Mouse (Mus musculus): Measurements from ENCODE around the gene Mfsd4b5. TPM values are rescaled to one million over a fixed set of nuclear protein-coding genes. Genes with fewer than 3 reads are reported as not detected.
"Not testable (repeated sequence)": the region's sequence is repeated elsewhere in the genome, so short reads cannot be mapped to it uniquely, and the experiment has no call there.

The Mfsd4b5 gene
- polyA plus RNA-seq, 1 experiment = not detected

DNA sequence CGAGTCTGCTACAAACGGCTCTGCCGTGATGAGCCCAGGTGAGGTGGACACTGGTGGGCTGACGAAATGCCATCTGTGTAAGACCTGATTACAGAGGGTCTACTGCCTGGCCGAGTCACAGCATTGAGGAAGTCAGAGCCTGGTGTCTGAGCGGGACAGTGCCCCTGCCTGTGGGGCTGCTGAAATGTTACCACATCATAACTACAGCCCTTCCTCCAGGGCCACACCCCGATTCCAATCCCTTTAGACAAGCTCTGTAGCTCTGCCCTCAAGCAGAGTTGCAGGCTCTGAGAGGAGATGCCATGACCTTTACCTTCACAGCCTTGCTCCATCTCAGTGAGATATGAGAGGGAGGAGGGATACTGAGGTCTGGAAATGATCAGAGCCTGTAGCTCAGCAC, 49.9 kb downstream of the Mfsd4b5 start:
- no peaks in the 10 kb centered on the region for H3K9me3 ChIP-seq
- no peaks in the 10 kb centered on the region for H3K36me3 ChIP-seq (replicated peaks; ENCODE audit: low read length)
- TF ChIP-seq GATA1 (IDR thresholded peaks at IDR 0.05; ENCODE audit: borderline replicate concordance, low read length) = no peak
- no peak for TF ChIP-seq FLI1 (IDR thresholded peaks at IDR 0.05; ENCODE audit: low read length)
- H3K4me1 ChIP-seq = peaks cover 7% of the 10 kb centered on the region; the same call in 1 of the 2 replicates
- peaks cover 40% of the 10 kb centered on the region for H3K27me3 ChIP-seq (replicated peaks)
- no peak overlapping the region for H3K4me3 ChIP-seq (replicated peaks)

GRCm38 (mm10) chr10:39926616-39927139, 59.8 kb downstream of the Mfsd4b5 start, which contains the start of gene Mfsd4b2:
TSS of gene Mfsd4b2 (minus strand) at chr10:39926923.
- H3K4me3 ChIP-seq (replicated peaks) = peak within 1 kb of the TSS; percentile 88
- no peak for TF ChIP-seq FLI1 (IDR thresholded peaks at IDR 0.05; ENCODE audit: low read length)
- no peak for TF ChIP-seq GATA1 (IDR thresholded peaks at IDR 0.05; ENCODE audit: borderline replicate concordance, low read length)
- H3K36me3 ChIP-seq (replicated peaks; ENCODE audit: low read length) = no peaks in the 10 kb centered on the region
- H3K9me3 ChIP-seq = no peaks in the 10 kb centered on the region
- H3K27me3 ChIP-seq (replicated peaks) = peaks cover 27% of the 10 kb centered on the region
- H3K4me1 ChIP-seq = peaks cover 9% of the 10 kb centered on the region

GRCm38 (mm10) chr10:39924556-39924955, 61.9 kb downstream of the Mfsd4b5 start:
- not testable (repeated sequence) for H3K9me3 ChIP-seq; H3K36me3 ChIP-seq (replicated peaks; ENCODE audit: low read length); H3K4me1 ChIP-seq; H3K4me3 ChIP-seq (replicated peaks)
- H3K27me3 ChIP-seq (replicated peaks) = peaks cover 30% of the 10 kb centered on the region

DNA sequence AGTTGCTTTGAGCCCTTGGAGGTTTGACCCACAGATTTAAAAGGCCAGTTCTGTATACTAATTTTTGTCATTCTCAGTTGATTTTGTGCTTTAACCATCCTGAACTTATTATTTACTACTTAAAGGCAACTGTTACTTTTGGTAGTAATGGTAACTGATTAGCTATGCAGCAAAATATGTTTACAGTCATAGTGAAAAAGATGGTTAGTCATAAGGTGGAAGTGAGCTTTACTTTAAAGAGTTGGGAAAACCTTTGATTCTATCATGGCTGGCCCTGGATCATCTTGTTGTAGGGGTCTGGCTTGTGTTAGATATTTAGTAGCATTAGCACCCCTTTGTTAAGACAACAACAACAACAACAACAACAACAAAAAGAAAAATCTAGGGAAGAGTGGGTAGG, 73.8 kb downstream of the Mfsd4b5 start:
- Histone ChIP-seq H3K4me3 (replicated peaks) (no peak overlapping the region), H3K36me3 (replicated peaks; ENCODE audit: low read length) (no peaks in the 10 kb centered on the region), H3K27me3 (replicated peaks) (peaks cover 2% of the 10 kb centered on the region), H3K4me1 (peaks cover 17% of the 10 kb centered on the region), H3K9me3 (no peaks in the 10 kb centered on the region)
- TF ChIP-seq GATA1 (IDR thresholded peaks at IDR 0.05; ENCODE audit: borderline replicate concordance, low read length) = no peak

DNA sequence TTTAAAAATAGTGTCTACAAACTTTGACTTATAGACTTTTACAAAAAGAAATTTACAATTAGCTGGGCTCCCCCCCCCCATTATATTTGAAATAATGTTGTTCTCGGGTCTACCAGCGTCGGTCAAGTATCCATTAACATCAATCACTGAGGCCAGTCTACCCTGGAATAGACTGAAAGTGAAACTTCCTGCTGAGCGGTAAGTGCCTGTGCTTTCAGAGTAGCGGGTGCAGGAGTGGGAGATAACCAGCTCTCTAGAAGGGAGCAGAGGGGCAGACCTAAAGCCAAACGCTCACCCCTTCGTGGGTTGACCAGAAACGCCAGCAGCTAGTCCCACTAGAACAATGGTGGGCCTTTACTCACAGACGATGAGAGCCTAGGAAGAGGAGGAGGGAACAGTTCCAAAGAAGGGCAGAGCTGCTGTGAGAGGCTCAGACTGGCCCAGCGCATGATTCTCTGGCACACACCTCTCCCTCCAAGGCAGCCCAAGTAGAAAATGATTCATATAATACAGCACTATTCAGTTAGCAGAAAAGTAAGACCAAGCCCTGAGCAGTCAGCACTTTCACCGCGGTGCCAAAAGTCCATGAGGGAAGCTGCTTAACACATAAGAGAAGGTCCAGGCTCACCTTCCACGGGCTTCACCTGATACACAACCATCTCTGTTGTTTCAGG, 77.5 kb downstream of the Mfsd4b5 start:
- Histone ChIP-seq H3K27me3 (replicated peaks) (peaks cover 6% of the 10 kb centered on the region), H3K4me3 (replicated peaks) (peak overlapping the region; percentile 83), H3K36me3 (replicated peaks; ENCODE audit: low read length) (no peaks in the 10 kb centered on the region), H3K4me1 (peaks cover 13% of the 10 kb centered on the region), H3K9me3 (no peaks in the 10 kb centered on the region)
- TF ChIP-seq FLI1 (IDR thresholded peaks at IDR 0.05; ENCODE audit: low read length) (no peak), GATA1 (IDR thresholded peaks at IDR 0.05; ENCODE audit: borderline replicate concordance, low read length) (no peak)

Other genes starting within 250 kb of the Mfsd4b5 start
- 0.30 TPM in 1 of 2 replicates, not detected in the other for gene Mfsd4b4, start 87.4 kb downstream of the Mfsd4b5 start, polyA plus RNA-seq (2012; ENCODE audit: insufficient read depth, low replicate concordance)
- not detected in 2 replicates for gene Mfsd4b2, start 59.7 kb downstream of the Mfsd4b5 start, polyA plus RNA-seq (2012; ENCODE audit: insufficient read depth, low replicate concordance)
- gene Mfsd4b3, start 26.5 kb downstream of the Mfsd4b5 start, polyA plus RNA-seq (2012; ENCODE audit: insufficient read depth, low replicate concordance) = not detected in 2 replicates
- gene Mfsd4b1, start 38.6 kb upstream of the Mfsd4b5 start, polyA plus RNA-seq (2012; ENCODE audit: insufficient read depth, low replicate concordance) = not detected in 2 replicates
- gene Slc16a10, start 155.6 kb upstream of the Mfsd4b5 start, polyA plus RNA-seq (2012; ENCODE audit: insufficient read depth, low replicate concordance) = 7.0 and 10.9 TPM in 2 replicates

Data from megakaryocyte, embryonic 14.5 days (primary cell).